Mouse (Mus musculus): ENCODE data around the gene Zfp281. TPM values are rescaled to one million over a fixed set of nuclear protein-coding genes. Genes with fewer than 3 reads are reported as not detected.
A peak's percentile ranks its signal among the peaks of the same experiment; 100 is the strongest.

Zfp281 gene
- polyA plus RNA-seq, 1 experiment from 2014 or later = 26.6 TPM

DNA sequence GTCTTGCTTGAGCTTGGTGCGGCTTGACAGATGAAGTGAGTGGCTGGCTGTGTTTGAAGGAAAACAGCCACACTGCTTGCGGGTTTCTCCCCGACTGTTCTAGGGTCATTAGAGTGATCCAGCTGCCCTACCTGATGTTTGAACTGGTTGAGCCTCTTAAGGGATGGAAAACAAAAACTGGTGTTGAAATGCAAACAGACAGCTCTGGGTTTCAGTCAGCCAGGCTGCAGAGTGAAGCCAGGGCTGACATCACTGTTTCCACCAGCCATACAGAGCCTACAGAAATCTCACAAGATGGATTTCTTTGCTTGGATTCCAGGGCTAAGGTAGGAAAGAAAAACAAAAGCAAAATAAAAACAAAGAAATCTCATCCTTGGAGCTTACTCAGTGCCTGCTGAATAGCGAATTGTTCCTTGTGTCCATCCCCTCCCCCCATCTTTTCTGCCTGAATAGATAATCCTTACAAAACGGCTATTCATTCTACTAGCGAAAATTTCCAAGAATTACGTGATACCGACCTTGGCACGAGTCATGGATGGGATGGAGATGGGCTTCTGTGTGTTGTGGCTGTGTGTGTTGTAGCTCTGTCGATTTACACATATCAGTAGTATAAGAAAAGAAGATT lies 37.4 kb downstream of the Zfp281 start:
- H3K9ac ChIP-seq = no peak overlapping the region
- H3K27me3 ChIP-seq = no peaks in the 10 kb centered on the region
- no peaks in the 10 kb centered on the region for H3K36me3 ChIP-seq (ENCODE audit: poor library complexity, severe bottlenecking)
- WGBS = 10% methylated on average over 10 of the region's 10 CpGs
- no peaks in the 10 kb centered on the region for H3K9me3 ChIP-seq (replicated peaks)
- peaks cover 14% of the 10 kb centered on the region for H3K4me1 ChIP-seq
- H3K4me3 ChIP-seq = no peak overlapping the region
- no peak overlapping the region for H3K27ac ChIP-seq
- H3K4me2 ChIP-seq = peak overlapping the region; percentile 34
- peak; percentile 43; the same call in 1 of the 2 replicates for ATAC-seq

- Histone ChIP-seq H3K4me1 (peaks cover 14% of the 10 kb centered on the region), H3K27me3 (no peaks in the 10 kb centered on the region), H3K9me3 (replicated peaks) (no peaks in the 10 kb centered on the region), H3K27ac (no peak overlapping the region), H3K36me3 (ENCODE audit: poor library complexity, severe bottlenecking) (no peaks in the 10 kb centered on the region), H3K4me3 (no peak overlapping the region), H3K4me2 (no peak overlapping the region), H3K9ac (no peak overlapping the region)
- no peak for ATAC-seq
- 56% methylated on average over 6 of the region's 6 CpGs for WGBS
Measured at GRCm38 (mm10) chr1:136664921-136665582, 40.4 kb downstream of the Zfp281 start.

DNA sequence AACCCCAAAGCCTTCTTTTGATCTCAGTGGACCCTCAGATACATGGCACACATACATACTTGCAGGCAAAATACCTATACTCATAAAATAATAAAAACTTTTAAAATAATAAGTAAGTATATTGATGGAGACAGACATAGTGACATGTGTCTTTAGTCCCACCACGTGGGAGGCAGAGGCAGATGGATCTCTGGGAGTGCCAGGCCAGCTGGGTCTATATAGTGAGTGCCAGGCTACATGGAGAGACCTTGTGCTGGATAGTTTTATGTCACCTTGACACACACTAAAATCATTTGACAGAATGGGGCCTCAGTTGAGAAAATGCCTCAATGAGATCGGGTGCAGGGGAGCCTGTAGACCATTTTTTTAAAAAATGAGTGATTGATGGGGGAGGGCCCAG lies 41.8 kb downstream of the Zfp281 start:
- ATAC-seq = no peak
- Histone ChIP-seq H3K4me2 (no peak overlapping the region), H3K9ac (no peak overlapping the region), H3K27ac (no peak overlapping the region), H3K27me3 (no peaks in the 10 kb centered on the region), H3K9me3 (replicated peaks) (no peaks in the 10 kb centered on the region), H3K36me3 (ENCODE audit: poor library complexity, severe bottlenecking) (no peaks in the 10 kb centered on the region), H3K4me1 (peaks cover 11% of the 10 kb centered on the region), H3K4me3 (no peak overlapping the region)
- 76% methylated on average over 2 of the region's 2 CpGs for WGBS

- H3K9ac ChIP-seq = no peak overlapping the region
- no peak overlapping the region for H3K4me2 ChIP-seq
- no peak overlapping the region for H3K4me3 ChIP-seq
- H3K9me3 ChIP-seq (replicated peaks) = no peaks in the 10 kb centered on the region
- peaks cover 6% of the 10 kb centered on the region; the same call in 1 of the 2 replicates for H3K4me1 ChIP-seq
- H3K27ac ChIP-seq = no peak overlapping the region
- no peaks in the 10 kb centered on the region for H3K36me3 ChIP-seq (ENCODE audit: poor library complexity, severe bottlenecking)
- no peak for ATAC-seq
- H3K27me3 ChIP-seq = no peaks in the 10 kb centered on the region
- 77% methylated on average over 7 of the region's 7 CpGs for WGBS
Measured at GRCm38 (mm10) chr1:136669926-136670325, 45.2 kb downstream of the Zfp281 start.

GRCm38 (mm10) chr1:136670421-136670820 lies 45.7 kb downstream of the Zfp281 start:
- no peaks in the 10 kb centered on the region for H3K36me3 ChIP-seq (ENCODE audit: poor library complexity, severe bottlenecking)
- H3K4me1 ChIP-seq = peaks cover 10% of the 10 kb centered on the region; the same call in 1 of the 2 replicates
- H3K9me3 ChIP-seq (replicated peaks) = no peaks in the 10 kb centered on the region
- no peak overlapping the region for H3K4me3 ChIP-seq
- no peak for ATAC-seq
- H3K27me3 ChIP-seq = no peaks in the 10 kb centered on the region
- H3K9ac ChIP-seq = 0 out of 2 replicates have a peak overlapping the region, but pooled peaks have one; percentile 16
- peak overlapping the region; percentile 13; the same call in 1 of the 2 replicates for H3K4me2 ChIP-seq
- H3K27ac ChIP-seq = no peak overlapping the region
- 47% methylated on average over 16 of the region's 16 CpGs for WGBS

DNA sequence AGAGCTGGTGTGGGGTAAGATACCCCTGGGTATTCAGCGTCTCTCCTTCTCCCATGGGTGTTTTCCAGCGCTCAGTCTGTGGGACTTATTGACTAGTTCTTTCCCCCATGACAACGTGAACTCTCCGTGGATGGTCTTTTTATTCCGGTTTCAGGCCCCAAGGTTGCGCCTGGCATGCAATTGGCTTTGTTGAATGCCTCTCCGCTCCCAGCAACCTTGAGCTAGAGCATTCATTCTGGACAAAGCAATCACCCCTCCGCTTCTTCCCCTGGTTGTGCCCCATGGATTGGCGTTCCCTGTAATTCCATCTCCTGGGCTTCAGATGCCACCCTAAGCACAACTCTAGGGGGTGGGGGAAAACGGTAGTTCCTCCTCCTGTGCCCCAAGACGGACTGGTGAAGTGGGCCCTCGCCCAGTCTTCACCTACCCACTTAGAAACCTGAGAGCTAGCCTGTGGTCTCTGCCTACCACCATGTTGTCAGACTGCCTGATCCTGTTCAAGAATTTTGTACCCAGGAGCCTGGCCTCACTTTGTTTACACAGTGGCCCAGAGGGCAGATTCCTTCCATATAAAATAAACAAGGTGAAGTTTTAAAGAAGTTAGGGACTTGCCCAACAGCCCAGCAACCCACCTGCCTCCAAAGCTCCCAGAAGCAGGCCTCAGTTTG lies 47.2 kb downstream of the Zfp281 start:
- 81% methylated on average over 12 of the region's 12 CpGs for WGBS
- ATAC-seq = no peak
- peaks cover 10% of the 10 kb centered on the region; the same call in 1 of the 2 replicates for H3K4me1 ChIP-seq
- H3K9ac ChIP-seq = no peak overlapping the region
- no peak overlapping the region for H3K4me2 ChIP-seq
- H3K27me3 ChIP-seq = no peaks in the 10 kb centered on the region
- no peak overlapping the region for H3K27ac ChIP-seq
- H3K36me3 ChIP-seq (ENCODE audit: poor library complexity, severe bottlenecking) = no peaks in the 10 kb centered on the region
- H3K4me3 ChIP-seq = no peak overlapping the region
- H3K9me3 ChIP-seq (replicated peaks) = no peaks in the 10 kb centered on the region

DNA sequence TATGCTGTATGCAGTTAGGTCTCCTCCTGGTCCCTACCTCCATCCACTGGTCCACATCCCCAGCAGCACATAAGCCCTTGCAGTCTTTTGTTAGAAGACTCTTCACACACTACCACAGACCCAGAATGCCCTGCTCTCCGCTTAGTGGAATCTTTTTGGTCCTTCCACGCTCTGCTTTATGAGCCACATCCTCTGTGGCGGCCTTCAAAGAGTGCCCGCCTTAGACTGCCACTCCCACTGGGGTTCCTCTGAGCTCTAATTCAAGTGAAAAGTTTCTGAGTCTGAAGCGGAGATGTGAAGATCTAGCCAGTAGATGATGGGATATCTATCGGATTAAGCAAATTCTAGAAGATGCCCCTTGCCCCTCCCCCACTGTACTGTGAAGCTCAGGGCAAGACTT lies 47.9 kb downstream of the Zfp281 start:
- 71% methylated on average over 6 of the region's 6 CpGs for WGBS
- H3K9ac ChIP-seq = no peak overlapping the region
- H3K4me2 ChIP-seq = no peak overlapping the region
- no peaks in the 10 kb centered on the region for H3K9me3 ChIP-seq (replicated peaks)
- H3K27ac ChIP-seq = no peak overlapping the region
- H3K4me3 ChIP-seq = no peak overlapping the region
- H3K36me3 ChIP-seq (ENCODE audit: poor library complexity, severe bottlenecking) = no peaks in the 10 kb centered on the region
- no peak for ATAC-seq
- H3K4me1 ChIP-seq = peaks cover 10% of the 10 kb centered on the region; the same call in 1 of the 2 replicates
- H3K27me3 ChIP-seq = no peaks in the 10 kb centered on the region

DNA sequence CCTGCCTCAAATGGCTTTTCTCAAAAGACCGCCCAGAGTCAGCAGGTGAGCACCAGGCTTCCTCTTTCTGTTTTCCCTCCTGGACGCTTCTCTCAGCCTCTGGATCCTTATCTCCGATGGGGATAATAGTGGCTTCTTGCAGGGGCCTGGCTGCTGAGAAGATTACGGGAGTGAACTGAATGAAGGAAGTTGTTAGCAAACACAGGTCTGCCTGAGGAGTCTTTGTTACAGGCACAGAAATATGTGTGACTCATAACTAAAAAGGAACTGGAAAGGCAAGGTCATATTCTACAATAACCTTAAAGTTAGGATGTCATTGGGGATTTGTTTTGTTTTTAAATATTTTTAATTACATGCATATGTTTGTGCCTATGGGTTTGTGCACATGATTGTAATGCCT lies 48.6 kb downstream of the Zfp281 start:
- 46% methylated on average over 4 of the region's 4 CpGs for WGBS
- H3K4me2 ChIP-seq = no peak overlapping the region
- H3K4me1 ChIP-seq = peaks cover 10% of the 10 kb centered on the region; the same call in 1 of the 2 replicates
- no peak for ATAC-seq
- no peaks in the 10 kb centered on the region for H3K36me3 ChIP-seq (ENCODE audit: poor library complexity, severe bottlenecking)
- no peaks in the 10 kb centered on the region for H3K27me3 ChIP-seq
- H3K4me3 ChIP-seq = no peak overlapping the region
- H3K9ac ChIP-seq = no peak overlapping the region
- no peak overlapping the region for H3K27ac ChIP-seq
- H3K9me3 ChIP-seq (replicated peaks) = no peaks in the 10 kb centered on the region

- no peak overlapping the region for H3K4me2 ChIP-seq
- no peaks in the 10 kb centered on the region for H3K36me3 ChIP-seq (ENCODE audit: poor library complexity, severe bottlenecking)
- no peak overlapping the region for H3K4me3 ChIP-seq
- ATAC-seq = no peak
- WGBS = 12% methylated on average over 25 of the region's 25 CpGs
- H3K4me1 ChIP-seq = peaks cover 10% of the 10 kb centered on the region; the same call in 1 of the 2 replicates
- H3K27me3 ChIP-seq = no peaks in the 10 kb centered on the region
- H3K27ac ChIP-seq = no peak overlapping the region
- no peak overlapping the region for H3K9ac ChIP-seq
- no peaks in the 10 kb centered on the region for H3K9me3 ChIP-seq (replicated peaks)
Measured at GRCm38 (mm10) chr1:136674548-136675455, 50.1 kb downstream of the Zfp281 start.

DNA sequence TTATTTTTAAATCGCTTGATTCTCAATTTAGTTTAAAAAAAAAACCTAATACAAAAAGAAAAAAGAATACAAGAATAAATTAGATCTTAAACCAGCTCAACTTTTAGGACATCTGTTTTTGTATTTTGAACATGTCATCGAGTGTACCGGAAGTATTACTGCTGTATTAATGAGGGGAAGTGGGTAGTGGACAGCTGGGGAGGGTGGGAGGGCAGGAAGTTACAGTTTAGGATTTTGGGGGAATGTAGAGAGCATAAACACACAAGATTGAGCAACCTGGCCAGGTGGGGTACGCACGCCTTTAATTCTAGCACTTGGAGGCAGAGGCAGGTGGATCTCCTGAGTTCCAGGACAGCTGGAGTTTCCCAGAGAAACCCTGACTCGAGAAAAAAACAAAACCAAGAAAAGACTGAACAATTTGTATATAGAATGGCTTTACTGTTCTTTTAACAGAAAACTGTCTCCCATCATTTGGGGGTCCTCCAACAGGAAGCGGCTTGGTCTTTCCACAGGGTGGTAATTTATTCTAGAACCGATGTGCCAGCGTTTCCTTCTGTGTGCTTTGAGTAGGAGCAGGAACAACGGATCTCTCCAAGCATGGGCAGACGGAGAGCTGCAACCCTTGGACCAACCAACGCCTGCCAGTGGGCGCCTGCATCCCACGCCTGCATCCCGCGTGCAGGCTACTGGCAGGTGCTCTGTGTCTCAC lies 51.2 kb downstream of the Zfp281 start:
- 90% methylated on average over 16 of the region's 16 CpGs for WGBS

GRCm38 (mm10) chr1:136676445-136676755 lies 51.7 kb downstream of the Zfp281 start:
- no peak for ATAC-seq
- Histone ChIP-seq H3K4me2 (no peak overlapping the region), H3K36me3 (ENCODE audit: poor library complexity, severe bottlenecking) (no peaks in the 10 kb centered on the region), H3K9me3 (replicated peaks) (no peaks in the 10 kb centered on the region), H3K27ac (no peak overlapping the region), H3K4me3 (no peak overlapping the region), H3K9ac (no peak overlapping the region), H3K27me3 (no peaks in the 10 kb centered on the region), H3K4me1 (peaks cover 10% of the 10 kb centered on the region; the same call in 1 of the 2 replicates)
- WGBS = 83% methylated on average over 6 of the region's 6 CpGs

More for the DNA sequence above, 51.2 kb downstream of the Zfp281 start:
- Histone ChIP-seq H3K27me3 (no peaks in the 10 kb centered on the region), H3K4me2 (no peak overlapping the region), H3K4me1 (peaks cover 10% of the 10 kb centered on the region; the same call in 1 of the 2 replicates), H3K27ac (no peak overlapping the region), H3K36me3 (ENCODE audit: poor library complexity, severe bottlenecking) (no peaks in the 10 kb centered on the region), H3K4me3 (no peak overlapping the region), H3K9me3 (replicated peaks) (no peaks in the 10 kb centered on the region), H3K9ac (no peak overlapping the region)
- no peak for ATAC-seq

All from forebrain, embryonic 13.5 days (tissue).